Mouse (Mus musculus) kidney, embryonic 15.5 days (tissue): ENCODE results near the gene Spred3. TPM values are rescaled to one million over a fixed set of nuclear protein-coding genes. Genes with fewer than 3 reads are reported as not detected.

Source experiments
- ATAC-seq: fragments of 200-750 bp; cut with Nextera tagmentation; replicated peaks from 2 replicates; pipeline ENCODE4 v1.8.0; 2017; ENCODE audit warnings: moderate TSS enrichment; ENCODE audit not compliant: low FRiP score
- H3K27ac ChIP-seq: fragments of 300-500 bp; sonication (generic); 2 replicates; pipeline ENCODE4 v1.5.1; 2015; ENCODE audit warnings: mild to moderate bottlenecking, inconsistent platforms
- H3K27me3 ChIP-seq: fragments of 300-500 bp; sonication (generic); 2 replicates; pipeline ENCODE4 v1.6.1; 2015; ENCODE audit warnings: inconsistent platforms
- H3K36me3 ChIP-seq: fragments of 300-500 bp; sonication (generic); 2 replicates; pipeline ENCODE4 v1.6.1; 2015; ENCODE audit warnings: inconsistent platforms
- H3K4me1 ChIP-seq: fragments of 300-500 bp; sonication (generic); 2 replicates; pipeline ENCODE4 v1.6.1; 2015; ENCODE audit warnings: inconsistent platforms
- H3K4me2 ChIP-seq: fragments of 300-500 bp; sonication (generic); 2 replicates; pipeline ENCODE4 v1.6.1; 2015; ENCODE audit warnings: moderate library complexity, mild to moderate bottlenecking, inconsistent platforms
- H3K4me3 ChIP-seq: fragments of 300-500 bp; sonication (generic); replicated peaks from 2 replicates; pipeline ENCODE4 v1.5.1; 2015; ENCODE audit warnings: mild to moderate bottlenecking, inconsistent platforms
- H3K9ac ChIP-seq: fragments of 300-500 bp; sonication (generic); 2 replicates; pipeline ENCODE4 v1.6.1; 2015; ENCODE audit warnings: mild to moderate bottlenecking, inconsistent platforms
- H3K9me3 ChIP-seq: fragments of 300-500 bp; sonication (generic); replicated peaks from 2 replicates; pipeline ENCODE4 v1.6.1; 2016; ENCODE audit warnings: inconsistent platforms
- WGBS: fragments of 180-500 bp; shearing (Covaris S2); methylation state at CpG from one replicate; pipeline ENCODE4 v1.1.7; 2015; ENCODE audit warnings: mixed read lengths; 5-methylcytosine and 5-hydroxymethylcytosine counted together
- polyA plus RNA-seq: library from polyadenylated mRNA; unstranded; fragments of >200 nt; fragmentation: Nextera tagmentation; extraction: Ambion mirVana; gene quantifications from 2 replicates; pipeline ENCODE4 v1.2.1, GENCODE M21; 2015

Gene Spred3
- polyA plus RNA-seq, 1 experiment from 2014 or later, result 3.4 TPM

GRCm38 (mm10) chr7:29119526-29119925 is 50.7 kb downstream of the Spred3 start:
- no peak overlapping the region for H3K4me2 ChIP-seq
- H3K9me3 ChIP-seq, result no peaks in the 10 kb centered on the region
- ATAC-seq, result no peak
- H3K27ac ChIP-seq, result no peak overlapping the region
- H3K27me3 ChIP-seq, result peaks cover 8% of the 10 kb centered on the region; the same call in 1 of the 2 replicates
- no peaks in the 10 kb centered on the region for H3K36me3 ChIP-seq
- H3K4me3 ChIP-seq, result no peak overlapping the region
- H3K9ac ChIP-seq, result no peak overlapping the region
- WGBS, result 78% methylated on average over 1 of the region's 1 CpGs
- H3K4me1 ChIP-seq, result peaks cover 18% of the 10 kb centered on the region

- peaks cover 5% of the 10 kb centered on the region; the same call in 1 of the 2 replicates for H3K27me3 ChIP-seq
- H3K4me2 ChIP-seq, result no peak overlapping the region
- no peaks in the 10 kb centered on the region for H3K9me3 ChIP-seq
- 0 out of 2 replicates have a peak, but pooled peaks have one; percentile 41 for ATAC-seq
- H3K9ac ChIP-seq, result no peak overlapping the region
- 0 out of 2 replicates have a peak, but pooled peaks cover 7% of the 10 kb centered on the region for H3K4me1 ChIP-seq
- WGBS, result 16% methylated on average over 18 of the region's 18 CpGs
- H3K27ac ChIP-seq, result no peak overlapping the region
- no peak overlapping the region for H3K4me3 ChIP-seq
- no peaks in the 10 kb centered on the region for H3K36me3 ChIP-seq
These were observed 51.9 kb downstream of the Spred3 start for GRCm38 (mm10) chr7:29118142-29118851.

GRCm38 (mm10) chr7:29108992-29109955 is 60.9 kb downstream of the Spred3 start:
- peaks cover 9% of the 10 kb centered on the region for H3K4me1 ChIP-seq
- no peak overlapping the region for H3K9ac ChIP-seq
- H3K9me3 ChIP-seq, result no peaks in the 10 kb centered on the region
- H3K27ac ChIP-seq, result no peak overlapping the region
- 21% methylated on average over 38 of the region's 38 CpGs for WGBS
- ATAC-seq, result peak; percentile 71
- peaks cover 8% of the 10 kb centered on the region; the same call in 1 of the 2 replicates for H3K27me3 ChIP-seq
- H3K4me3 ChIP-seq, result peak overlapping the region; percentile 27
- no peaks in the 10 kb centered on the region for H3K36me3 ChIP-seq
- peak overlapping the region; percentile 57 for H3K4me2 ChIP-seq

Other genes with a start within 250 kb of the Spred3 start
- gene Actn4, start 208.1 kb downstream of the Spred3 start, polyA plus RNA-seq, result 288 and 312 TPM in 2 replicates
- 401 and 402 TPM in 2 replicates for gene Eif3k, start 188.5 kb downstream of the Spred3 start, polyA plus RNA-seq
- 9.0 and 9.6 TPM in 2 replicates for gene Map4k1, start 188.4 kb downstream of the Spred3 start, polyA plus RNA-seq
- gene Ryr1, start 45.2 kb downstream of the Spred3 start, polyA plus RNA-seq, result 1.6 and 1.8 TPM in 2 replicates
- 0.48 and 1.2 TPM in 2 replicates for gene Rasgrp4, start 35.6 kb downstream of the Spred3 start, polyA plus RNA-seq
- gene Fam98c, start 14.2 kb downstream of the Spred3 start, polyA plus RNA-seq, result 19.4 and 21.4 TPM in 2 replicates
- gene Ggn, start 201 bp downstream of the Spred3 start, polyA plus RNA-seq, result 0.72 and 1.00 TPM in 2 replicates
- gene Psmd8, start 10.3 kb upstream of the Spred3 start, polyA plus RNA-seq, result 263 and 266 TPM in 2 replicates
- gene Catsperg1, start 43.6 kb upstream of the Spred3 start, polyA plus RNA-seq, result 0.96 and 1.1 TPM in 2 replicates
- 1.6 and 1.7 TPM in 2 replicates for gene Kcnk6, start 62.1 kb upstream of the Spred3 start, polyA plus RNA-seq
- gene Yif1b, start 67.9 kb upstream of the Spred3 start, polyA plus RNA-seq, result 122 and 123 TPM in 2 replicates
- 7.6 and 11.2 TPM in 2 replicates for gene 2200002D01Rik, start 78.1 kb upstream of the Spred3 start, polyA plus RNA-seq
- 236 and 245 TPM in 2 replicates for gene Spint2, start 111.5 kb upstream of the Spred3 start, polyA plus RNA-seq
- 21.0 and 23.7 TPM in 2 replicates for gene Ppp1r14a, start 118.9 kb upstream of the Spred3 start, polyA plus RNA-seq
- gene Dpf1, start 133.5 kb upstream of the Spred3 start, polyA plus RNA-seq, result 3.1 and 5.9 TPM in 2 replicates